Mouse (Mus musculus) bone marrow macrophage, adult 2 months (primary cell): Measurements from ENCODE around the gene Polr2g.

Source experiments
- CTCF ChIP-seq: IDR thresholded peaks from 2 replicates; pipeline ENCODE4 v1.5.1; 2012; ENCODE audit warnings: low read depth, mild to moderate bottlenecking, low read length, moderate library complexity
- POLR2A ChIP-seq: IDR thresholded peaks from 2 replicates; pipeline ENCODE4 v1.6.1; 2012; ENCODE audit warnings: mild to moderate bottlenecking, low read depth, low read length, borderline replicate concordance

DNA sequence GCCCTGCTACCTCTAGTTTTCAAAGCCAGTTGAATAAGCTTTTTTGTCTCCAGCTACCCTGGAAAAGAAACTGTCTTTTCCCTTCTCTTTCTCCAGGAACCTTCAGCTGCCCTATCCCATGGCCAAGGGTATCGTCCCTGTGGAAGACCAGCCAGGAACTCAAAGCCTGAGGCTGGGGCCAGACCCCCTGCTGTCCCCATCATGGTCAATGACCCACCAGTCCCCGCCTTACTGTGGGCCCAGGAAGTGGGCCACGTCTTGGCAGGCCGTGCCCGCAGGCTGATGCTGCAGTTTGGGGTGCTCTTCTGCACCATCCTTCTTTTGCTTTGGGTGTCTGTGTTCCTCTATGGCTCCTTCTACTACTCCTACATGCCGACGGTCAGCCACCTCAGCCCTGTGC lies 42.6 kb upstream of the Polr2g start:
- TF ChIP-seq CTCF = no peak
- no peak for TF ChIP-seq POLR2A
